Mouse (Mus musculus) ES-CJ7 (cell line): Measurements from ENCODE around the gene 4930550C14Rik.

Experiments
- DNase-seq: peaks from one replicate; pipeline ENCODE4 v3.0.0; 2011; ENCODE audit warnings: low read depth, low spot score

The 4930550C14Rik gene

DNA sequence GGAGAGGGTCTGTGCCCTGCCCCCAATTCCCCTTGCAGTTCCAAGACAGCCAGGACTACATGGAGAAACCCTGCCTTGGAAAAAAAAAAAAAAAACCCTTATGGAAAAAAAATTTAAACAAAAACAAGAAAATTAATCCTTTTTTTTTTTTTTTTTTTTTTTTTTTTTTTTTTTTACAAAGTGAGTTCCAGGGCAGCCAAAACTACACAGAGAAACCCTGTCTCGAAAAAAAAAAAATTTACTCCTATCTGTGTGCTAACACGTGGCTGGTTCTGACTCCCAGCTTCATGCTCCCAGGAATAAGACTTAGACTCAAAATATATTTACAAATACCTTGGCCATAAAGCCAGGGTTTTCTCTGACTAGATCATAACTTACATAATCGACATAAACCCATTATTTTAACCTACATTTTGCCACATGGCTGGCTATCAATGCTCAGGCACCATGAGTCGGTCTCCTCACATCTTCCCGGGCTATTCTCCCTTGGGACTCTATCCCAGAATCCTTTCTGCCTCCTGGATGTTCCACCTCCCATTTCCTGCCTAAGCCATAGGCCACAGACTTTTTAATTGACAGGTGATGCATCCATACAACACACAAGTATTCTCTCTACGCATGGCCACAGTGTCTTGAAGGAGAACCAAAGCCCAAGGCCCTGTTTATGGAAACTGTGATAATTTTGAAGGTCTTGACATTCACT, 2.1 kb downstream of the 4930550C14Rik start:
- peak; percentile 93 for DNase-seq

GRCm38 (mm10) chr9:53404753-53405722, 2.9 kb downstream of the 4930550C14Rik start:
- peak; percentile 96 for DNase-seq

- no peak for DNase-seq
Observed at GRCm38 (mm10) chr9:53408548-53408947, 6.4 kb downstream of the 4930550C14Rik start.

GRCm38 (mm10) chr9:53408953-53409361, 6.8 kb downstream of the 4930550C14Rik start:
- DNase-seq = no peak

GRCm38 (mm10) chr9:53409427-53409826, 7.3 kb downstream of the 4930550C14Rik start:
- no peak for DNase-seq

- no peak for DNase-seq
Observed at GRCm38 (mm10) chr9:53422133-53422896, 20.2 kb downstream of the 4930550C14Rik start.

GRCm38 (mm10) chr9:53426726-53427125, 24.6 kb downstream of the 4930550C14Rik start:
- DNase-seq = no peak

DNA sequence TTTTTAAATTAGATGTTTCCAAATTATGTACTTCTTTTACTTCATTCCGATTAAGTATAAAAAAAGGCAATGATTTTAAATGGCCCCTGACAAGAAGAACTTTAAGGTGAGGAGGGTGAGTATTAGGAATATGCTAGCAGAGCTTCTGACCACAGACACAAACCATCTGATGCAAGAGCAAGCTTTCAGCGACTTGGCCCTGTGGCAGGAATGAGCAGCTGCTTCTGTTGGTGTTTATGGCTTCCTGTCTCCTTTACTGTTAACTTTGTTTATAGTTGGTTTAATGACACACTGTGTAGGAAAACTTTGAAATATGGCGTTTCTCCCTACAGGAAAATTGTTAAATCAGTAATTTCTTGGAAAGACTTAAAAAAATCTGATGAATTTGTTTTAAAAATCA, 25.5 kb downstream of the 4930550C14Rik start:
- DNase-seq = no peak

DNA sequence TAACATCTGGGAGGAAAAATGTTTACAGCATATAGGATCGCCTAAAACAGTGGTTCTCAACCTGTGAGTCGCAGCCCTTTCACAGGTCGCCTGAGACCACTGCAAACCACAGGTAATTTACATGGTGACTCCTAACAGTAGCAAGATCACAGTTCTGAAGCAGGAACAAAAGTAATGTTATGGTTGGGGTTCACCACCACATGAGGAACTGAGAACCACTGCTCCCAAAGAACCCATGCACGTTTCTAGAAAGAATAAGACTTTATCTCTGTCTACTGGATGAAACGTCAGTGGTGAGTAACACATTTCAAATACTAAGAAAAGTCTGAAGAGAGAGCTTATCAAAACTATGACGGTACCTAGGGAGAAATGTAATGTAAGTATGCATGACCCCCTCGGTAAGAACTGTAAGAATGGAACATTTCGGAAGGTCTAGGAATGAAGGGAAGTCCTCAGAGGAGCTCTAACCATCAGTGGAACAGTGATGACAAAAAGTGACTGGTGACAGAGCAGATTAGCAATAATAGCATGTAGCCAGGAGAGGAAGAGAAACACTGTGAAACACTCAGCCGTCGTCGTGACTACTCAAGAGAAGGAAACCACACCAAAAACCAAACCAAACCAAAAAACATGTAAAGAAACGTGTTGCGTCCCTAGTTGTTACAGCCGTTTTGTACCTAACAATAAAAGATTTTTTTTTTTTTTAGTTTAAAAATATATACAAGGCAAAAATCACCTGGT, 33.9 kb downstream of the 4930550C14Rik start:
- DNase-seq = no peak

- no peak for DNase-seq
Observed at GRCm38 (mm10) chr9:53450609-53451008, 48.5 kb downstream of the 4930550C14Rik start.

GRCm38 (mm10) chr9:53452038-53452437, 49.9 kb downstream of the 4930550C14Rik start:
- no peak for DNase-seq

- DNase-seq = no peak
Observed at GRCm38 (mm10) chr9:53472806-53473518, 70.8 kb downstream of the 4930550C14Rik start.
